Mouse (Mus musculus): ENCODE results near the gene Dpm2.

Dpm2 gene

DNA sequence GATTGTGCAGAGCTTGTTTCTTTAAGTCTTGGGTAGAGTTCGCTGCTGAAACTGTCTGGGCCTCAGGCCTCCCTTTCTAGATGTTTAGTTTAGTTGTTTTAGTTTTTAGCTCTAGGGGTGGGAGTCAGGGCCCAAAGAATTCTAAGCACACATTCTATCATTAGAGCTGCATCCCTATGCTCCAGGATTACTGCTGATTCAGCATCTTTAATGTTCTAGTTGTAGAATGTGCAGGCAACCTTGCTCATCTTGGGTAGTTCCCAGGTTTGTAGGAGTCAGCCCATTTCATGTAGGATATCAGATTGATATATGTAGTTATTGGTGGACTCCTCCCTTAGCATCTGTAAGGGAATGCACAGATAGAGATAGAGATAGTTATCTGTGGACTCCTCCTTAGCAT is 46.5 kb downstream of the Dpm2 start:
- no peak for DNase-seq

DNA sequence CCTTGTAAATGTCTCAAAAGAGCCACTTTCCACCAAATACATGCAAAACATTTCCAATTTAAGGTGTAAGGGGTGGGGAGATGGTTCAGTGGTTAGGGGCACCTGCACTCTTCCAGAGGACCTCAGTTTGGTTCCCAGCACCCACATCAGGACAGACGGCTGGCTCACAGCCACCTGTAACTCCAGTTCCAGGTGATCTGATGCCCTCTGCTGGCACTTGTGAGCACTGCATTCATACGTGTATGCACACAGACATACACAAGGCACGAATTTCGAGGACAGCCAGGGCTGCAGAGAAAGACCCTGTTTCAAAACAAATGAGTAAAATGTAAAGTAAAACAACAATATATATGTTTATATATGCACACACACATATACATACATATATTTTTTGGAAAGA is 46.9 kb downstream of the Dpm2 start:
- DNase-seq: no peak

DNA sequence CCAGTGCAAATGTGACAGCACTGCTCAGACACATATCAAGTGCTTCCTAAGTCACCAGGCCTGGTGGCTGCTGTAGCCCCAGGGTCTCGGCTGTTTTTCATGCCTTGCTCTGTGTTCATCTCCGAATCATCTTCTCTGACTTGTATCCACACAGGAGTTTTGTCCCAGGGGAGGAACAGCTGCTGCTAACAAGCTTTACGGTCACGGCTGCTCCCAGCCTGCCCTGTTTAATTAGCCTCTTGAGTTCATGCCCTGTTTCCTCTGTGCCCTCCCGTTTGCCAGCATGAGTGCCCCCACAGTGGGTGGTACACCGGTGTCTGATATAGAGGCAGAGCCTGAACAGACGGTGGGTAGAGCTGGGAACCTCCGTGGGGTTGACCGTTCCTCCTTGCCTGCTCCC is 47.4 kb downstream of the Dpm2 start:
- no peak for DNase-seq

DNA sequence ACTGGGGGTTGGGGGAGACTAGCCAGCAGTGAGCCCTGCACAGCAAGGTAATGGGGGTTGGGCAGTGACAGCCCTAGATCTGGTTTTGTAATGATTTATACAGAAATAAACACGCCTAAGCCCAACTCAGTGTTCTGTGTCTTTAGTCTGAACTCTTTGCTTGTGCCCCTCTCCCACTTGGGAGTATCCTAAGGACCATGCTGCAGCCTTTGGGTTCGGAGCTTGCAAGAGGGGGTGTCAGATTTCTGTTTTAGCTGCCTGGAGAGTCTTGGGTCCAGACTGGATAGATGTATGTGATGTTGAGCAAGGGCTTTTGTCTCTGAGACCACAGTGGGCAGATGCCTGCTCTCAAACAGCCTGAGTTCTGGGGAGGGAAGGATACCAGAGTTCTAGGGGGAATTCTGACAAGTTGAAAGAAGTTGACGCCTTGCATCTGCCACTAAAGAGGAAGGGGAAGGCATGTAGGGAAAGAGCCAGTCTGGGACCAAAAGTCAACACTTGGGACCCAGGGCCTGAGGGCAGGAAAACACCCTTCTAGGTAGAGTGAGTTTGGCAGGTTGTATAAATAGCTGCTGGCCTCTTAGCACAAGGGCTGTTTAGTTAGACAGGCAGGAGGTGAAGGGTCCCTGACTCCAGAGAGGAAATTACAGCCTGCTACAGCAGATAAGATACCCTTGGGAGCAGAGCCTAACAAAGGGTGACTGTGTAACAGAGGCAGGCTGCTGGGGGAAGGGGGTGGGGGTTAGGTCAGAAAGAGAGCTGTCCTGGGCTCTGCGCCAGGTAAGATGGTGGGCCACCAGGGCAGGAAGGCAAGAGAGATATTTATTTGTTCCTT is 50.2 kb downstream of the Dpm2 start:
- DNase-seq: no peak

DNA sequence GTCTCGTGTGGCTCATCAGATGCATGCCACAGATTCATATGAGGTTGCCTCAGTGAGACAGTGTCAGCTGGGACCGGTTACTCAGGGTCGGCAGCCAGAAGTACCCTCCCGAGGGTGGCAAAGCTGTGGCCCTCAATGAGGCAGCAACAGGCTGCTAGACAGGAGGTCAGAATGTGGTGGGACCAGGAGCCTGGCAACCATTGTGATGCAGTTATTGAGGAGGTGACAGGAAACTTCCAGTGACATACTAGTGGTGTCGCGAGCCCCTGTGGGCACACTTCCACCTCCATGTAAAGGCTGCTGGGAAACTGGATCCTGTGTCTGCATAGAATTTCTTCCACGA is 50.8 kb downstream of the Dpm2 start, which contains the start of gene Ak1:
Gene Ak1, plus strand, starts transcription at position 242 of the 343 bp plus-strand sequence.
- no peak for DNase-seq

All from cerebellum, postnatal 25 days (tissue).